Mouse (Mus musculus): ENCODE measurements around the gene Polr3gl.

GRCm38 (mm10) chr3:96569966-96570605, 23.9 kb downstream of the Polr3gl start:
- TF ChIP-seq CTCF (IDR thresholded peaks at IDR 0.05; ENCODE audit: extremely low read depth, insufficient read depth, insufficient read length, insufficient replicate concordance) (no peak), POLR2A (IDR thresholded peaks at IDR 0.05; ENCODE audit: low read depth, low read length) (no peak)

Measured in spleen, adult 2 months (tissue).